Mouse (Mus musculus) myocyte (in vitro differentiated cells): ENCODE results near the gene Scamp3. TPM values are rescaled to one million over a fixed set of nuclear protein-coding genes. Genes with fewer than 3 reads are reported as not detected.

Experiments used
- H3K27me3 ChIP-seq: one replicate; pipeline ENCODE4 v1.6.1; 2011; ENCODE audit not compliant: control insufficient read depth, insufficient read depth, insufficient read length
- H3K36me3 ChIP-seq: one replicate; pipeline ENCODE4 v1.6.1; 2011; ENCODE audit not compliant: control insufficient read depth, insufficient read depth
- H3K4me2 ChIP-seq: one replicate; pipeline ENCODE4 v1.6.1; 2011; ENCODE audit warnings: low read depth, control low read depth
- H3K4me3 ChIP-seq: one replicate; pipeline ENCODE4 v1.5.1; 2011; ENCODE audit warnings: mild to moderate bottlenecking, control low read depth, moderate library complexity
- H3K79me2 ChIP-seq: one replicate; pipeline ENCODE4 v1.6.1; 2011; ENCODE audit not compliant: control insufficient read depth, insufficient read depth
- H3ac ChIP-seq: one replicate; pipeline ENCODE4 v1.6.1; 2011; ENCODE audit not compliant: control insufficient read depth, insufficient read length
- CEBPB ChIP-seq: IDR thresholded peaks from 2 replicates; pipeline ENCODE4 v1.6.1; 2011; ENCODE audit warnings: mild to moderate bottlenecking, moderate library complexity; ENCODE audit not compliant: poor library complexity, insufficient read depth, severe bottlenecking
- E2F4 ChIP-seq: IDR thresholded peaks from one replicate; pipeline ENCODE4 v1.6.1; 2011; ENCODE audit warnings: mild to moderate bottlenecking, control low read depth, moderate library complexity; ENCODE audit not compliant: insufficient read depth
- MAX ChIP-seq: IDR thresholded peaks from one replicate; pipeline ENCODE4 v1.6.1; 2011; ENCODE audit warnings: low read depth, mild to moderate bottlenecking, control low read depth
- MYOD1 ChIP-seq, 3 experiments: IDR thresholded peaks; one replicate each; pipeline ENCODE4 v1.6.1; 2011; ENCODE audit warnings: control low read depth in 2 of 3, low read depth in 2 of 3, mild to moderate bottlenecking in 2 of 3, moderate library complexity in 1 of 3; ENCODE audit not compliant: insufficient read length in 2 of 3, control insufficient read depth in 1 of 3
- MYOG ChIP-seq, 3 experiments: IDR thresholded peaks; one replicate each; pipeline ENCODE4 v1.6.1; 2011; ENCODE audit warnings: control low read depth in 2 of 3, low read depth in 2 of 3, mild to moderate bottlenecking in 2 of 3; ENCODE audit not compliant: insufficient read length in 2 of 3, control insufficient read depth in 1 of 3, insufficient read depth in 1 of 3
- POLR2A ChIP-seq: IDR thresholded peaks from one replicate; pipeline ENCODE4 v1.6.1; 2011; ENCODE audit warnings: low read depth, mild to moderate bottlenecking, control low read depth, moderate library complexity; ENCODE audit not compliant: insufficient read length
- POLR2AphosphoS2 ChIP-seq: IDR thresholded peaks from one replicate; pipeline ENCODE4 v1.6.1; 2011; ENCODE audit warnings: low read depth, control low read depth; ENCODE audit not compliant: insufficient read length
- REST ChIP-seq: IDR thresholded peaks from one replicate; pipeline ENCODE4 v1.6.1; 2011; ENCODE audit warnings: mild to moderate bottlenecking, control low read depth, moderate library complexity; ENCODE audit not compliant: insufficient read depth, insufficient read length
- SRF ChIP-seq: IDR thresholded peaks from one replicate; pipeline ENCODE4 v1.6.1; 2011; ENCODE audit warnings: low read depth; ENCODE audit not compliant: control insufficient read depth, insufficient read length
- TCF12 ChIP-seq: IDR thresholded peaks from one replicate; pipeline ENCODE4 v1.6.1; 2011; ENCODE audit warnings: mild to moderate bottlenecking, control low read depth; ENCODE audit not compliant: poor library complexity, insufficient read depth, severe bottlenecking
- TCF3 ChIP-seq: IDR thresholded peaks from one replicate; pipeline ENCODE4 v1.6.1; 2011; ENCODE audit warnings: low read depth, control low read depth; ENCODE audit not compliant: insufficient read length
- USF1 ChIP-seq: IDR thresholded peaks from one replicate; pipeline ENCODE4 v1.6.1; 2011; ENCODE audit warnings: low read depth, mild to moderate bottlenecking, control low read depth, moderate library complexity
- polyA plus RNA-seq: library from polyadenylated mRNA; unstranded; fragments of >200 nt; fragmentation: generic; extraction: Trizol; gene quantifications from one replicate; pipeline ENCODE4 v1.2.1, GENCODE M21; 2012; ENCODE audit warnings: missing spikeins

Scamp3 gene
- polyA plus RNA-seq, 1 experiment, result 127 TPM

- Histone ChIP-seq H3K36me3 (no peaks in the 10 kb centered on the region), H3ac (no peak overlapping the region), H3K4me2 (no peak overlapping the region), H3K27me3 (no peaks in the 10 kb centered on the region), H3K4me3 (no peak overlapping the region), H3K79me2 (no peaks in the 10 kb centered on the region)
- TF ChIP-seq MAX, result no peak
- no peak for TF ChIP-seq CEBPB
- TF ChIP-seq TCF12, result no peak
- TF ChIP-seq TCF3, result no peak
Observed at GRCm38 (mm10) chr3:89187690-89188477, 10.6 kb downstream of the Scamp3 start.

- Histone ChIP-seq H3K4me2 (no peak overlapping the region), H3K36me3 (no peaks in the 10 kb centered on the region), H3K4me3 (no peak overlapping the region), H3K79me2 (no peaks in the 10 kb centered on the region), H3K27me3 (no peaks in the 10 kb centered on the region), H3ac (no peak overlapping the region)
- TF ChIP-seq POLR2A (no peak), MAX (no peak), TCF3 (no peak), POLR2AphosphoS2 (no peak), CEBPB (no peak), USF1 (no peak), SRF (no peak), TCF12 (no peak), MYOD1 (IDR thresholded peaks at IDR 0.05; ENCODE audit: control insufficient read depth in 1 of 3, insufficient read length in 2 of 3, low read depth in 2 of 3) (no peak), E2F4 (no peak), REST (no peak), MYOG (IDR thresholded peaks at IDR 0.05; ENCODE audit: control insufficient read depth in 1 of 3, insufficient read depth in 1 of 3, insufficient read length in 2 of 3, low read depth in 2 of 3) (no peak)
Observed at GRCm38 (mm10) chr3:89188478-89188875, 11.2 kb downstream of the Scamp3 start.

- Histone ChIP-seq H3K27me3 (no peaks in the 10 kb centered on the region), H3K4me3 (no peak overlapping the region), H3K36me3 (no peaks in the 10 kb centered on the region), H3ac (no peak overlapping the region), H3K4me2 (no peak overlapping the region), H3K79me2 (no peaks in the 10 kb centered on the region)
- TF ChIP-seq POLR2AphosphoS2, result no peak
- TF ChIP-seq MYOD1 (IDR thresholded peaks at IDR 0.05; ENCODE audit: control insufficient read depth in 1 of 3, insufficient read length in 2 of 3, low read depth in 2 of 3), result no peak
- TF ChIP-seq E2F4, result no peak
- TF ChIP-seq POLR2A, result no peak
- no peak for TF ChIP-seq TCF12
- no peak for TF ChIP-seq REST
- no peak for TF ChIP-seq MYOG (IDR thresholded peaks at IDR 0.05; ENCODE audit: control insufficient read depth in 1 of 3, insufficient read depth in 1 of 3, insufficient read length in 2 of 3, low read depth in 2 of 3)
- no peak for TF ChIP-seq TCF3
- TF ChIP-seq USF1, result no peak
- no peak for TF ChIP-seq SRF
- TF ChIP-seq MAX, result no peak
- TF ChIP-seq CEBPB, result no peak
Observed at GRCm38 (mm10) chr3:89190436-89190835, 13.2 kb downstream of the Scamp3 start.

- H3K4me2 ChIP-seq, result no peak overlapping the region
- no peaks in the 10 kb centered on the region for H3K36me3 ChIP-seq
- H3K27me3 ChIP-seq, result no peaks in the 10 kb centered on the region
- H3K79me2 ChIP-seq, result no peaks in the 10 kb centered on the region
- H3ac ChIP-seq, result no peak overlapping the region
- TF ChIP-seq E2F4, result no peak
- no peak for TF ChIP-seq MYOD1 (IDR thresholded peaks at IDR 0.05; ENCODE audit: control insufficient read depth in 1 of 3, insufficient read length in 2 of 3, low read depth in 2 of 3)
- TF ChIP-seq REST, result no peak
- no peak for TF ChIP-seq MAX
- no peak for TF ChIP-seq CEBPB
- TF ChIP-seq USF1, result no peak
- TF ChIP-seq TCF12, result no peak
- no peak for TF ChIP-seq POLR2A
- no peak for TF ChIP-seq TCF3
- TF ChIP-seq POLR2AphosphoS2, result no peak
- no peak overlapping the region for H3K4me3 ChIP-seq
Observed at GRCm38 (mm10) chr3:89193351-89193750, 16.1 kb downstream of the Scamp3 start.

GRCm38 (mm10) chr3:89193853-89194252, 16.6 kb downstream of the Scamp3 start:
- H3K4me3 ChIP-seq, result no peak overlapping the region
- H3ac ChIP-seq, result no peak overlapping the region
- no peak overlapping the region for H3K4me2 ChIP-seq
- no peak for TF ChIP-seq CEBPB
- H3K27me3 ChIP-seq, result no peaks in the 10 kb centered on the region
- no peaks in the 10 kb centered on the region for H3K36me3 ChIP-seq
- no peaks in the 10 kb centered on the region for H3K79me2 ChIP-seq
